Mouse (Mus musculus): ENCODE measurements around the gene Map3k13. TPM values are rescaled to one million over a fixed set of nuclear protein-coding genes. Genes with fewer than 3 reads are reported as not detected.

Map3k13 gene
- total and polyA plus RNA-seq, 3 experiments: 0.23 to 0.82 TPM; not detected in 1

DNA sequence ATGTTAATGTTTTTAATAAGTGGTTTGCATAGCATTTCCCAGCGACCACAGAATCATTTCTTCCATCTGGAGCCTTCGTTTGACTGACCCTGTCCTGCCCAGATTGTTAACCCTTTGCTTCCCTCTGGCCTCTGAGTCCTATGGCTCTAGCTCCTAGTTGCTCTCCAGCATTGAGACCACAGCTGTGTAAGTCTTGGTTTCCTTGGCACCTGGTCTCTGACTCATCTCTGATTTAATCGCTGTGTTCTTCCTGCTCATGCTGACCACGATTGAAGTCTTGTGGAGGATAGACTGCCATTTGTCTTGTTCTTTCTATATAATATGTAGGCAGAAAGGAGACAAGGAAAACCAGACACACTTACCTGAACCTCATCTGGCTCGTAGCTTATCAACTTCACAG lies 35.6 kb downstream of the Map3k13 start:
- Histone ChIP-seq H3K27ac (ENCODE audit: control insufficient read depth, low read depth, low read length) (no peak overlapping the region), H3K9ac (ENCODE audit: control insufficient read depth, low read depth, low read length, poor library complexity, severe bottlenecking) (no peak overlapping the region), H3K79me2 (ENCODE audit: control insufficient read depth, insufficient read depth, low read length, poor library complexity) (no peaks in the 10 kb centered on the region), H3K4me1 (ENCODE audit: control insufficient read depth in 1 of 2, insufficient read depth in 2 of 2, low read length in 2 of 2) (peaks cover 0 to 8% of the 10 kb centered on the region in 2 experiments; a peak in 1 of 4 replicates), H3K9me3 (replicated peaks; ENCODE audit: insufficient read depth, low read length) (no peaks in the 10 kb centered on the region), H3K27me3 (ENCODE audit: control insufficient read depth in 1 of 2, insufficient read depth in 2 of 2, low read length in 2 of 2) (no peaks in the 10 kb centered on the region), H3K4me3 (ENCODE audit: control insufficient read depth in 1 of 2, insufficient read depth in 1 of 2, low read depth in 2 of 2, low read length in 2 of 2) (no peak overlapping the region), H3K36me3 (ENCODE audit: control insufficient read depth in 1 of 2, insufficient read depth in 2 of 2, low read length in 2 of 2) (0 out of 4 replicates have a peak, but pooled peaks cover 0 to 4% of the 10 kb centered on the region in 2 experiments)
- peak; percentile 39 for DNase-seq (ENCODE audit: low read depth, low spot score)
- no peak for TF ChIP-seq MAX (IDR thresholded peaks at IDR 0.05; ENCODE audit: low read length)
- TF ChIP-seq TBP (IDR thresholded peaks at IDR 0.05; ENCODE audit: low read depth, low read length): no peak
- no peak for TF ChIP-seq RCOR1 (IDR thresholded peaks at IDR 0.05; ENCODE audit: low read depth, low read length)
- no peak for TF ChIP-seq GABPA (IDR thresholded peaks at IDR 0.05; ENCODE audit: low read depth, low read length)
- no peak for TF ChIP-seq ZKSCAN1 (IDR thresholded peaks at IDR 0.05; ENCODE audit: low read depth, low read length)
- no peak for TF ChIP-seq HCFC1 (IDR thresholded peaks at IDR 0.05; ENCODE audit: low read depth, low read length)
- no peak for TF ChIP-seq BHLHE40 (IDR thresholded peaks at IDR 0.05; ENCODE audit: borderline replicate concordance, low read depth, low read length)
- no peak for TF ChIP-seq MAZ (IDR thresholded peaks at IDR 0.05; ENCODE audit: low read depth, low read length)
- no peak for TF ChIP-seq ZC3H11A (IDR thresholded peaks at IDR 0.05; ENCODE audit: low read depth, low read length)
- no peak for TF ChIP-seq TCF12 (IDR thresholded peaks at IDR 0.05; ENCODE audit: low read depth, low read length)
- no peak for TF ChIP-seq CHD2 (IDR thresholded peaks at IDR 0.05; ENCODE audit: low read length)
- TF ChIP-seq CHD1 (IDR thresholded peaks at IDR 0.05; ENCODE audit: low read depth, low read length): no peak
- no peak for TF ChIP-seq SMC3 (IDR thresholded peaks at IDR 0.05; ENCODE audit: low read depth, low read length)
- no peak for TF ChIP-seq SIN3A (IDR thresholded peaks at IDR 0.05; ENCODE audit: low read length)

- Histone ChIP-seq H3K27me3 (ENCODE audit: control insufficient read depth in 1 of 2, insufficient read depth in 2 of 2, low read length in 2 of 2) (no peaks in the 10 kb centered on the region), H3K9ac (ENCODE audit: control insufficient read depth, low read depth, low read length, poor library complexity, severe bottlenecking) (no peak overlapping the region), H3K9me3 (replicated peaks; ENCODE audit: insufficient read depth, low read length) (no peaks in the 10 kb centered on the region), H3K36me3 (ENCODE audit: control insufficient read depth in 1 of 2, insufficient read depth in 2 of 2, low read length in 2 of 2) (0 out of 4 replicates have a peak, but pooled peaks cover 0 to 4% of the 10 kb centered on the region in 2 experiments), H3K79me2 (ENCODE audit: control insufficient read depth, insufficient read depth, low read length, poor library complexity) (no peaks in the 10 kb centered on the region), H3K4me3 (ENCODE audit: control insufficient read depth in 1 of 2, insufficient read depth in 1 of 2, low read depth in 2 of 2, low read length in 2 of 2) (no peak overlapping the region), H3K4me1 (ENCODE audit: control insufficient read depth in 1 of 2, insufficient read depth in 2 of 2, low read length in 2 of 2) (peaks cover 0 to 8% of the 10 kb centered on the region in 2 experiments; a peak in 1 of 4 replicates), H3K27ac (ENCODE audit: control insufficient read depth, low read depth, low read length) (no peak overlapping the region)
- TF ChIP-seq USF1 (IDR thresholded peaks at IDR 0.05; ENCODE audit: low read depth, low read length): no peak
- no peak for TF ChIP-seq ETS1 (IDR thresholded peaks at IDR 0.05; ENCODE audit: low read depth, low read length)
- no peak for TF ChIP-seq CHD1 (IDR thresholded peaks at IDR 0.05; ENCODE audit: low read depth, low read length)
- no peak for TF ChIP-seq E2F4 (IDR thresholded peaks at IDR 0.05; ENCODE audit: borderline replicate concordance, low read depth, low read length)
- TF ChIP-seq UBTF (IDR thresholded peaks at IDR 0.05; ENCODE audit: borderline replicate concordance, insufficient read depth, low read depth, low read length): no peak
- DNase-seq (ENCODE audit: low read depth, low spot score): no peak
Measured at GRCm38 (mm10) chr16:21830784-21831183, 36.6 kb downstream of the Map3k13 start.

All from MEL (cell line).